Mouse (Mus musculus): ENCODE measurements around the gene Phf21a.
A peak's percentile ranks its signal among the peaks of the same experiment; 100 is the strongest.

Gene Phf21a

GRCm38 (mm10) chr2:92371971-92372690 lies 279.2 kb downstream of the Phf21a start:
- H3K36me3 ChIP-seq (ENCODE audit: control insufficient read depth, insufficient read depth, low read length, poor library complexity, severe bottlenecking): no peaks in the 10 kb centered on the region
- DNase-seq (ENCODE audit: low read depth, low spot score): no peak
- H3K27me3 ChIP-seq (ENCODE audit: control insufficient read depth, insufficient read depth, low read length, poor library complexity, severe bottlenecking): no peaks in the 10 kb centered on the region

- Histone ChIP-seq H3K27me3 (ENCODE audit: control insufficient read depth, insufficient read depth, low read length, poor library complexity, severe bottlenecking) (no peaks in the 10 kb centered on the region), H3K36me3 (ENCODE audit: control insufficient read depth, insufficient read depth, low read length, poor library complexity, severe bottlenecking) (no peaks in the 10 kb centered on the region)
- no peak for DNase-seq (ENCODE audit: low read depth, low spot score)
Measured at GRCm38 (mm10) chr2:92372767-92373436, 280.0 kb downstream of the Phf21a start.

GRCm38 (mm10) chr2:92373437-92373813 lies 280.5 kb downstream of the Phf21a start:
- no peak for DNase-seq (ENCODE audit: low read depth, low spot score)
- H3K36me3 ChIP-seq (ENCODE audit: control insufficient read depth, insufficient read depth, low read length, poor library complexity, severe bottlenecking): no peaks in the 10 kb centered on the region
- H3K27me3 ChIP-seq (ENCODE audit: control insufficient read depth, insufficient read depth, low read length, poor library complexity, severe bottlenecking): no peaks in the 10 kb centered on the region

- Histone ChIP-seq H3K36me3 (ENCODE audit: control insufficient read depth, insufficient read depth, low read length, poor library complexity, severe bottlenecking) (peaks cover 6% of the 10 kb centered on the region), H3K27me3 (ENCODE audit: control insufficient read depth, insufficient read depth, low read length, poor library complexity, severe bottlenecking) (no peaks in the 10 kb centered on the region)
- DNase-seq (ENCODE audit: low read depth, low spot score): peak; percentile 68
Measured at GRCm38 (mm10) chr2:92374514-92374913, 281.6 kb downstream of the Phf21a start, which contains the start of the genes Pex16 and Large2. Gene Pex16, plus strand, starts transcription at chr2:92374676. Gene Large2, minus strand, starts transcription at chr2:92374869.

GRCm38 (mm10) chr2:92375099-92375623 lies 282.2 kb downstream of the Phf21a start:
- Histone ChIP-seq H3K36me3 (ENCODE audit: control insufficient read depth, insufficient read depth, low read length, poor library complexity, severe bottlenecking) (peaks cover 6% of the 10 kb centered on the region), H3K27me3 (ENCODE audit: control insufficient read depth, insufficient read depth, low read length, poor library complexity, severe bottlenecking) (no peaks in the 10 kb centered on the region)
- DNase-seq (ENCODE audit: low read depth, low spot score): peak; percentile 97

- peaks cover 6% of the 10 kb centered on the region for H3K36me3 ChIP-seq (ENCODE audit: control insufficient read depth, insufficient read depth, low read length, poor library complexity, severe bottlenecking)
- H3K27me3 ChIP-seq (ENCODE audit: control insufficient read depth, insufficient read depth, low read length, poor library complexity, severe bottlenecking): no peaks in the 10 kb centered on the region
- DNase-seq (ENCODE audit: low read depth, low spot score): no peak
Measured at GRCm38 (mm10) chr2:92375788-92376187, 282.9 kb downstream of the Phf21a start.

GRCm38 (mm10) chr2:92376300-92376699 lies 283.4 kb downstream of the Phf21a start:
- no peak for DNase-seq (ENCODE audit: low read depth, low spot score)
- H3K27me3 ChIP-seq (ENCODE audit: control insufficient read depth, insufficient read depth, low read length, poor library complexity, severe bottlenecking): no peaks in the 10 kb centered on the region

GRCm38 (mm10) chr2:92377320-92377719 lies 284.4 kb downstream of the Phf21a start:
- Histone ChIP-seq H3K36me3 (ENCODE audit: control insufficient read depth, insufficient read depth, low read length, poor library complexity, severe bottlenecking) (peaks cover 6% of the 10 kb centered on the region), H3K27me3 (ENCODE audit: control insufficient read depth, insufficient read depth, low read length, poor library complexity, severe bottlenecking) (no peaks in the 10 kb centered on the region)
- no peak for DNase-seq (ENCODE audit: low read depth, low spot score)

More at GRCm38 (mm10) chr2:92376300-92376699, 283.4 kb downstream of the Phf21a start:
- peaks cover 6% of the 10 kb centered on the region for H3K36me3 ChIP-seq (ENCODE audit: control insufficient read depth, insufficient read depth, low read length, poor library complexity, severe bottlenecking)

- H3K27me3 ChIP-seq (ENCODE audit: control insufficient read depth, insufficient read depth, low read length, poor library complexity, severe bottlenecking): no peaks in the 10 kb centered on the region
- H3K36me3 ChIP-seq (ENCODE audit: control insufficient read depth, insufficient read depth, low read length, poor library complexity, severe bottlenecking): peaks cover 6% of the 10 kb centered on the region
- DNase-seq (ENCODE audit: low read depth, low spot score): peak; percentile 46
Measured at GRCm38 (mm10) chr2:92379783-92380494, 287.0 kb downstream of the Phf21a start.

GRCm38 (mm10) chr2:92380495-92381050 lies 287.7 kb downstream of the Phf21a start:
- no peak for DNase-seq (ENCODE audit: low read depth, low spot score)
- Histone ChIP-seq H3K36me3 (ENCODE audit: control insufficient read depth, insufficient read depth, low read length, poor library complexity, severe bottlenecking) (peaks cover 6% of the 10 kb centered on the region), H3K27me3 (ENCODE audit: control insufficient read depth, insufficient read depth, low read length, poor library complexity, severe bottlenecking) (no peaks in the 10 kb centered on the region)

GRCm38 (mm10) chr2:92381161-92381560 lies 288.2 kb downstream of the Phf21a start:
- peaks cover 6% of the 10 kb centered on the region for H3K36me3 ChIP-seq (ENCODE audit: control insufficient read depth, insufficient read depth, low read length, poor library complexity, severe bottlenecking)
- DNase-seq (ENCODE audit: low read depth, low spot score): no peak
- no peaks in the 10 kb centered on the region for H3K27me3 ChIP-seq (ENCODE audit: control insufficient read depth, insufficient read depth, low read length, poor library complexity, severe bottlenecking)

- H3K27me3 ChIP-seq (ENCODE audit: control insufficient read depth, insufficient read depth, low read length, poor library complexity, severe bottlenecking): no peaks in the 10 kb centered on the region
- H3K36me3 ChIP-seq (ENCODE audit: control insufficient read depth, insufficient read depth, low read length, poor library complexity, severe bottlenecking): peaks cover 6% of the 10 kb centered on the region
- no peak for DNase-seq (ENCODE audit: low read depth, low spot score)
Measured at GRCm38 (mm10) chr2:92381901-92382588, 289.1 kb downstream of the Phf21a start, which contains the start of gene 1700029I15Rik. Gene 1700029I15Rik, plus strand, starts transcription at chr2:92382538.

GRCm38 (mm10) chr2:92382759-92383158 lies 289.8 kb downstream of the Phf21a start:
- Histone ChIP-seq H3K27me3 (ENCODE audit: control insufficient read depth, insufficient read depth, low read length, poor library complexity, severe bottlenecking) (no peaks in the 10 kb centered on the region), H3K36me3 (ENCODE audit: control insufficient read depth, insufficient read depth, low read length, poor library complexity, severe bottlenecking) (peaks cover 6% of the 10 kb centered on the region)
- DNase-seq (ENCODE audit: low read depth, low spot score): no peak

GRCm38 (mm10) chr2:92384101-92384500 lies 291.2 kb downstream of the Phf21a start:
- Histone ChIP-seq H3K36me3 (ENCODE audit: control insufficient read depth, insufficient read depth, low read length, poor library complexity, severe bottlenecking) (peaks cover 1% of the 10 kb centered on the region), H3K27me3 (ENCODE audit: control insufficient read depth, insufficient read depth, low read length, poor library complexity, severe bottlenecking) (no peaks in the 10 kb centered on the region)
- DNase-seq (ENCODE audit: low read depth, low spot score): no peak

Measured in splenic B cell, adult 2 months (primary cell).